Mouse (Mus musculus): ENCODE results near the gene Ackr3. TPM values are rescaled to one million over a fixed set of nuclear protein-coding genes. Genes with fewer than 3 reads are reported as not detected.

Ackr3 gene
- polyA plus RNA-seq, 1 experiment from 2014 or later, result 24.4 TPM

DNA sequence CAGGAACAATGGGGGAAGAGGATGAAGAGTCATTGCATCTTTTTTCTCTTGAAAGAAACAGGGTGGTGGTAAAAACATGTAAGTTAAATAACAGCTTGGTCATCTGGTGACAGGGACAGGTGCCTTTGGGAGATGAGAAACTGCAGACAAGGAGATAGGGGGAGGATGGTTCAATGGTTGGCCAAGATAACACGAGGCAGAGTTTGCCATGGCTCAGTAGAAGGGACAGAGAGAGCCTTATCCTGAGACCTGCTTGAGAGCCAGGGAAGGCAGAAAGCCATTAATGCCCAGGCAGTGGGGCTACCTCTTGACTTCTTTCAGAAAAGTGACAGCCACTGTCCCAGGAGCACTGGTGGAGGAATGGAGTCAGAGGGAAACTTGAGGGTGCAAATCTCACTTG lies 43.0 kb downstream of the Ackr3 start:
- no peak overlapping the region for H3K4me3 ChIP-seq
- no peak for ATAC-seq (ENCODE audit: borderline replicate concordance, extremely low read depth, low FRiP score, low TSS enrichment)
- peaks cover 5% of the 10 kb centered on the region; the same call in 1 of the 2 replicates for H3K27me3 ChIP-seq
- no peak overlapping the region for H3K4me2 ChIP-seq
- no peak overlapping the region for H3K27ac ChIP-seq
- 55% methylated on average over 1 of the region's 1 CpGs for WGBS
- H3K36me3 ChIP-seq, result no peaks in the 10 kb centered on the region
- H3K9ac ChIP-seq, result no peak overlapping the region
- H3K9me3 ChIP-seq, result no peaks in the 10 kb centered on the region
- H3K4me1 ChIP-seq, result peaks cover 5% of the 10 kb centered on the region

DNA sequence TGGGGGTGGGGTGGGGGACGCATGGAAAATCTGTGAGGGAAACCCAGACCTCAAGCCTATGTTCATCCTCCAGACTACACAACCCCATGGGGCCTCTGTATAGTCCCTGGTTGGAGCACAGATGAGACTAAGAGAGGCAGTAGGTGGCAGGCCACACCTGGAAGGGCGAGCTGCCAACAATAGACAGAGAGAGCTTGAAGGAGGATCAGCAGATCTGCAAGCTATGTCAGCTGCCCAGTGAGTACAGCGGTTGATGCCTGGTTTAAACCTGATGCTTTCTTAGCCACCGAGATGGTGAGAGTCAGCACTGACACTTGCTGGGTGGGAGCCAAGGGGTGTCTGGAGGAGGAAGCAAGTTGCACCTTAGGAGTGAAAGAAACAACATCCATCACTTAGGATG lies 43.5 kb downstream of the Ackr3 start:
- peaks cover 5% of the 10 kb centered on the region for H3K4me1 ChIP-seq
- 67% methylated on average over 4 of the region's 4 CpGs for WGBS
- no peak overlapping the region for H3K4me3 ChIP-seq
- no peak overlapping the region for H3K9ac ChIP-seq
- no peak overlapping the region for H3K4me2 ChIP-seq
- no peak overlapping the region for H3K27ac ChIP-seq
- no peak for ATAC-seq (ENCODE audit: borderline replicate concordance, extremely low read depth, low FRiP score, low TSS enrichment)
- no peaks in the 10 kb centered on the region for H3K9me3 ChIP-seq
- peaks cover 5% of the 10 kb centered on the region; the same call in 1 of the 2 replicates for H3K27me3 ChIP-seq
- no peaks in the 10 kb centered on the region for H3K36me3 ChIP-seq

DNA sequence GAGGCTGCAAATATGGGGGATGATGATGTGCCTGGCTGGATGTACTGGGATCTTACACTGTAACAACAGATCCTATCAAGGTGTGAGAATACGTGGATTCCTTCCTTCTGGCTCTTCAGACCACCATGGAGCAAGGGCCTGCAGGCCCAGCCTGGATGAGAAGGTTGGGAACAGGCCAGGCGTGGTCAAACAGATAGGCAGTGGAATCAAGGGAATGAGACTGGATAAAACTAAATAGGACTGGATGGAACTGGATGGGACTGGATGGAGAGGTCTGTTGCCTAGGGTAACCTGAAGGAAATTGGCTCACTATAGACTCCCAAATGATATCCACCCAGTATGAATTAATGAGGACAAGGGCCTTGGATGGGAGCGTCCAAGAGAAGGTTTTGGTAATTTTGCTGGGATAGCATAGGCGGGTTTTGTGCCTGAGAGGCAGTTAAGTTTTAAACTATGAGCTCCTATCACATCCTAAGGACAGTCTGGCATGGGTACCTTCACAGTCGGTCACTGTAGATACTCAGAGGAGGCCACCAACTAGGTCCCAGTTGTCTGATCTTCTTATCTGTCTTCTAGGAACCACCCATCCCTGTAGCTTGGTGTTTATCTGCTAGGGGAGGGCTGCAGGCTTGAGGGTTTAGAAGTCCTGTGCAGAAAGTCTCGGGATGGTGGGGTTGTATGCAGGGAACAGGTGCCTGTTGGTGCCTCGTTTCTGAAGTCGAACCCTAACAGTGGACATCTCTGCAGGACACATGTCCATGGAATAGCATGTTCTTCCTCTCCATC lies 44.2 kb downstream of the Ackr3 start:
- peaks cover 5% of the 10 kb centered on the region for H3K4me1 ChIP-seq
- H3K9ac ChIP-seq, result no peak overlapping the region
- H3K9me3 ChIP-seq, result no peaks in the 10 kb centered on the region
- no peak overlapping the region for H3K27ac ChIP-seq
- WGBS, result 83% methylated on average over 8 of the region's 8 CpGs
- H3K4me3 ChIP-seq, result no peak overlapping the region
- H3K36me3 ChIP-seq, result no peaks in the 10 kb centered on the region
- peaks cover 5% of the 10 kb centered on the region; the same call in 1 of the 2 replicates for H3K27me3 ChIP-seq
- no peak overlapping the region for H3K4me2 ChIP-seq
- no peak for ATAC-seq (ENCODE audit: borderline replicate concordance, extremely low read depth, low FRiP score, low TSS enrichment)

DNA sequence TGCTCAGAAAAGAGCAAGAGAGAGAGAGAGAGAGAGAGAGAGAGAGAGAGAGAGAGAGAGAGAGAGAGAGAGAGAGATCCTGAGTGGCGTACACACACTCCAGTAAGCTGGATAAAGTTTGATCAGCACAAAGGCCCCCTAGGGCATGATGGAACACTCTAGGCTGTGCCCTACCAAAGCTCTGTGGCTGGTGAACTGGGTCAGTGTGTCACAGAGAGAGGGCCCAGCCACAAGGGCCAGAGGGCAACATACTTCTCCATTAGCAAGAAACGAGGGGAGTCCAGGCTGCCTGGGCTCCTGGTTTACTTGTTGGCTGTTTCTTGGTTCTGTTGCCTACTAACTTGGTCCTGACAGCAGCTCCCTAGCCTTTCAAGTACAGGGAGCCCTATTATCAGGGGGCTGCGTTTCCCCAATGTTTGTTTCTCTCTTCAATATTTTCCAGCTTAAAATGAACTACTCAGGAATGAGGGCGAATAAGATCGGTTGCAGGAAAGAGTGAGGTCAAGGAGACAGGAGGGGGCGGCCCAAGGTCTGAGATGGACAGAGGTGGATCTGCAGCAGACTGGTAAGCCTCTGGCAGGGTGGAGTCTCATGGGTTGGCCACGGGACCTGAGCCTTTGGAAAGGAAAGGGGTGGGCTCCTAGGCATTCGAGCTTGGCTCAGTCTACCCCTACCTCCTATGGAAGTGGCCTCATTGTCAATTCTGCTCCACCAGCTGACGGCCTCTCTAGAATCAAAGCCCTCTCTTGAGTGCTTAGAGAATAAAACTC lies 45.4 kb downstream of the Ackr3 start:
- Histone ChIP-seq H3K4me3 (no peak overlapping the region), H3K36me3 (no peaks in the 10 kb centered on the region), H3K9ac (no peak overlapping the region), H3K4me2 (no peak overlapping the region), H3K4me1 (peaks cover 5% of the 10 kb centered on the region), H3K27me3 (peaks cover 7% of the 10 kb centered on the region; the same call in 1 of the 2 replicates), H3K9me3 (no peaks in the 10 kb centered on the region), H3K27ac (no peak overlapping the region)
- 70% methylated on average over 9 of the region's 9 CpGs for WGBS
- no peak for ATAC-seq (ENCODE audit: borderline replicate concordance, extremely low read depth, low FRiP score, low TSS enrichment)

DNA sequence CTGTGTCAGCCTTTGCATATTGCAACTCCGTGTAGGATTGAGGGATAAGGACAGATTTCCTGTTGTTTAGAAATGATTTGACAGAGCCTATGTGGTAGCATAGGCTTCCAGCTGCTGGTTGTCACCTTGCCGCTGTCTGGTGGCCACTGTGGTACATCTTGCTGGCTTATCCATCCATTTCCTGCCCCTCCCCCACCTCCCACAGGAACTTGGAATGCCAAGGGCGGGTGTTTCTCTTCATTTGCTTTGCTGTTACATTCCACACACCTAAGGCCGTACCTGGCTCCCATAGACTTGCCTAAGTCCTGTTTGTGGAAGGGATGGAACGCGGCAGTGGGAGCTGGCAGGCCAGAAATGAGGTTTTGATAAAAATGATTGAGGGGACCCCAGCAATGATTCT lies 46.6 kb downstream of the Ackr3 start:
- Histone ChIP-seq H3K9me3 (no peaks in the 10 kb centered on the region), H3K4me3 (no peak overlapping the region), H3K4me2 (no peak overlapping the region), H3K27ac (no peak overlapping the region), H3K9ac (no peak overlapping the region), H3K27me3 (peaks cover 7% of the 10 kb centered on the region; the same call in 1 of the 2 replicates), H3K4me1 (peaks cover 5% of the 10 kb centered on the region), H3K36me3 (no peaks in the 10 kb centered on the region)
- 42% methylated on average over 6 of the region's 6 CpGs for WGBS
- ATAC-seq (ENCODE audit: borderline replicate concordance, extremely low read depth, low FRiP score, low TSS enrichment), result no peak

DNA sequence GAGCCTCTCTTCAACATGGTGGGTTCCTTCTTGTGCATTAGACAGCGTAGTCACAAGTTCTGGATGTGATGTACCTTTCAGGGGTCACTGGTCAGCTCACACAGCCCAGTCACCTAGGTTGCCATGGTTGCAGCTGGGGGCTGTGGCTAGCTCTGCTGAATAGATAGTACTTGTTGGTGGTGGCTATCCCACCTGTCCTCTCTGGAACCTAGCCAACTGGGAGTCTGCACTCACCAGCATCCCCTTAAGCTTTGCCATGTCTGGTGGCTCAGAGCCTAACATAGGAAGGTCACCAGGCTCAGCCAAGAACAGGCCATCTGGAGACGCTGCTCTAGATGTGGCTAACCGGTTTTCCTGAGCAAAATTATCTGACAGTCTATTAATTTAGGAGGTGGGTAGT lies 47.4 kb downstream of the Ackr3 start:
- Histone ChIP-seq H3K4me3 (no peak overlapping the region), H3K9me3 (no peaks in the 10 kb centered on the region), H3K4me2 (no peak overlapping the region), H3K4me1 (peaks cover 5% of the 10 kb centered on the region), H3K9ac (no peak overlapping the region), H3K27ac (no peak overlapping the region), H3K27me3 (peaks cover 10% of the 10 kb centered on the region; the same call in 1 of the 2 replicates), H3K36me3 (no peaks in the 10 kb centered on the region)
- ATAC-seq (ENCODE audit: borderline replicate concordance, extremely low read depth, low FRiP score, low TSS enrichment), result no peak
- WGBS, result 51% methylated on average over 3 of the region's 3 CpGs

DNA sequence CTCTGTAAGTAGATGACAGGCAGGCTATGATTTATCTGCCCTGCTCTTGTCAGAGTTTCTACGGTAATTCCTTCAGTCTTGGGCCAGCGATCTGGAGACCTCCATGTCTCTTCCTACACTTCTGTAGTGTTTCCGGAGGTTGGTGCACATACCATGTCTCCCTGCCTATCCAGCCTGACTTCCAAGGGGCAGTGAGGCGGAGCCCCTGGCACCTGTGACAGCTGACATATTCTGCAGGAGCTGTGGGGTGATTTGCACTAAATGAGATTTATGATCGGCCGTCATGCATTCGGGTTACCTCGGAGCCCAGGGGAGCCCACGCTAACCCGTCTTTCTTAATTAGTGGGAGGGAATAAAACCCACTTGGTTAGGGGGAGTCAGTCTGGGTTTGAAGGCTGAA lies 49.7 kb downstream of the Ackr3 start:
- Histone ChIP-seq H3K27me3 (peaks cover 12% of the 10 kb centered on the region; the same call in 1 of the 2 replicates), H3K4me2 (no peak overlapping the region), H3K9me3 (no peaks in the 10 kb centered on the region), H3K4me3 (no peak overlapping the region), H3K36me3 (no peaks in the 10 kb centered on the region), H3K4me1 (peaks cover 5% of the 10 kb centered on the region), H3K9ac (no peak overlapping the region), H3K27ac (no peak overlapping the region)
- no peak for ATAC-seq (ENCODE audit: borderline replicate concordance, extremely low read depth, low FRiP score, low TSS enrichment)
- 82% methylated on average over 10 of the region's 10 CpGs for WGBS

DNA sequence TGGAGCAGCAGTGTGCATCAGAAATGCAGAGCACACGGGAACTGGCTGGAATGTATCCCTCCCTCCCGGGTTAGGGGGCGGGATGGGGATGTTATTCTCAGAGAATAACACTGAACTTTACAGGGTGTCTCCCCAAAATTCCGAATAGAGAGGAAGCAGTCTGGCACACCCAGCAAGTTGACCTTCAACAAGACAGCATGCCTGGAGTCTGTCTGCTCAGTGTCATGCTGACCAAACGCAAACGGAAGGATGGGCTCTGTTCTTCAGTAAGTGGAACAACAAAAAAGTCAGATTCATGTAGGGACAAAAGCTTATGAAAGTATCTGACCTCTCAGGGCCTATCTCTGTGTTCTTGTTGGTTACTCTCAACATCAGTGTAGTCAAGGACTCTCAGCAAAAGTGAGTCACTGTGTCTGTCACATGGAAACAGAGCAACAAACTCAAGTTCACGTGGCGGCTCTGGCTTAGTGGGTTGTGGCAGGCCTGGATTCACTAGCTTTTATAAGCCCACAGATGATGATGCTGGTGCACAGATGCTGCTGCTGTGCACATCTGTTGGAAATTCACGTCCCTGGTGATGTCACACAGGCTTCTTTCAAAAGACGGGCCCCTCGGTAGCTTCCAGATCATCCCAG lies 54.6 kb downstream of the Ackr3 start:
- H3K27me3 ChIP-seq, result peaks cover 7% of the 10 kb centered on the region; the same call in 1 of the 2 replicates
- no peaks in the 10 kb centered on the region for H3K9me3 ChIP-seq
- no peaks in the 10 kb centered on the region for H3K36me3 ChIP-seq
- no peak overlapping the region for H3K27ac ChIP-seq
- ATAC-seq (ENCODE audit: borderline replicate concordance, extremely low read depth, low FRiP score, low TSS enrichment), result no peak
- 79% methylated on average over 11 of the region's 11 CpGs for WGBS
- no peak overlapping the region for H3K4me3 ChIP-seq
- no peak overlapping the region for H3K9ac ChIP-seq
- no peak overlapping the region for H3K4me2 ChIP-seq
- no peaks in the 10 kb centered on the region for H3K4me1 ChIP-seq

DNA sequence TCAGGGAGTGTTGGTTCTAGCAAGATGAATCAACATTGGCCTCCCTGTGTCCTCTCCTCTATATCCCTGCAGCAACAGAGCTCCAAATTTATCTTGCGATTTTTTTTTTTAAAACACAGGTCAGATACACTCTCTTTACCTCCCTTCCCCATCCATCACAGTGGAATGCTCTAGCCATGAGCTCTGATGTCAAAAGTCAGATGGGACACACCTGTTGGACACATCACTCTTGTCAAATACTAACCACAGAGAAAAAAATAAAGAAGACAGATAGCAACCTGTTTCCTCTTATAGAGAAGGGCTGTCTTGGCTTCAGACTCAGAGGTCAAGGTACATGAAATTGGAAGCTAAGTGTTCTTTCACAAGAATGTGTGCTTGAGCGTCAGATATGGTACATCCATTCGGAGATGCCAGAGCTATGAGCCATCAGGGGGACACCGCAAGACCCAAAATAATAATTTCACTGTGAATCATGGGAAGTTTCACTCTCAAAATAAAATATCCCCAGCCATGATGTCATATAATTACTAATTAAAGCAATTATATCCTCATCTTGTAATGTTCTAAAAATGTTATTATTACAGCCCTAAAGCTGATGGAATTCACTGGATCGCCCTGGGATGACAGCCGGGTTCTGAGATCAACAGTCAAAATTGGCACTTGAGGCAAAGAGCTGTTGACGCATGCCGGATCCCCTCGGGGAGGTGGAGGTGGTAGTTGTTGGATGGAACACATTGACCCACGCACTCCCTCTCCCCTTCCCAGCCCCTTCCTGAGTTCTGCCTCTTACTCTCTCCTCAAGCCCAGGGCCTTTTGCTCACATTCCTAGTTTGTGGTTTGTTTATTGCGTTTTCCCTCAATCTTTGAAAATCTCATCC lies 57.2 kb downstream of the Ackr3 start:
- no peak for ATAC-seq (ENCODE audit: borderline replicate concordance, extremely low read depth, low FRiP score, low TSS enrichment)
- WGBS, result 77% methylated on average over 11 of the region's 11 CpGs
- Histone ChIP-seq H3K4me3 (no peak overlapping the region), H3K9me3 (no peaks in the 10 kb centered on the region), H3K4me1 (no peaks in the 10 kb centered on the region), H3K9ac (no peak overlapping the region), H3K4me2 (no peak overlapping the region), H3K27me3 (peaks cover 4% of the 10 kb centered on the region; the same call in 1 of the 2 replicates), H3K27ac (no peak overlapping the region), H3K36me3 (no peaks in the 10 kb centered on the region)

DNA sequence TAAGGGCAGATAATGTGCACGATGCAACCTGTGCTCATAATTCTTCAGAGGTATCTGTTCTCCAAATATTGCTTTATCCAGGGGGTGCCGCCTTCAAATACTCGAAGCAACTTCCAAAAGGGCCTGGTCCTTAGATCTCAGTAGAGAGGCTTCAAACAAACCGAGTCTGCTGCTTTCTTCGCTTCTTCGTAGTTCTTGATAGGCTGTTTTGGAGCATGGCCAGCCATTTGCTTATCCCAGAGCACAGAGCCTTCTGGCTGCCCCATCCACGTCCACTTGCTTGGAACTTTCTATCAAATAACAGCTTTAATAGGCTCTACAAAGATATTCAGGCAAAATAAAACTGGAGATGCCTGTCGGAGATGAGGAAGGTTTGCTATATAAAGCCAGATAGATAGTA lies 58.6 kb downstream of the Ackr3 start:
- Histone ChIP-seq H3K4me3 (no peak overlapping the region), H3K4me1 (no peaks in the 10 kb centered on the region), H3K9ac (no peak overlapping the region), H3K36me3 (no peaks in the 10 kb centered on the region), H3K4me2 (no peak overlapping the region), H3K27me3 (peaks cover 10% of the 10 kb centered on the region; the same call in 1 of the 2 replicates), H3K27ac (no peak overlapping the region), H3K9me3 (no peaks in the 10 kb centered on the region)
- ATAC-seq (ENCODE audit: borderline replicate concordance, extremely low read depth, low FRiP score, low TSS enrichment), result no peak
- WGBS, result 49% methylated on average over 8 of the region's 8 CpGs
